Comparison of ENCODE assay signal across 32 mouse cellular contexts in genomic region chr6:37150038-37150437, GRCm38 (mm10).
A peak's percentile ranks its signal among the peaks of the same experiment; 100 is the strongest.
DNase-seq lines count a peak whose midpoint lies in the region; ATAC-seq lines count a peak whose summit lies in the region.
"Had no signal": no experiment of that assay in that cellular context is flagged by ENCODE, and none has a peak within 500 bp of the region (broad histone marks: within the 10 kb centered on the region; RNA-seq: fewer than 3 reads in every experiment).

No protein-coding gene starts in this region.

- H3K27me3 ChIP-seq in megakaryocyte, embryonic 14.5 days (replicated peaks) = peaks cover 2% of the 10 kb centered on the region
- H3K27me3 ChIP-seq: embryonic facial prominence, embryonic 12.5 days; hindbrain, embryonic 15.5 days; kidney, embryonic 15.5 days; neural tube, embryonic 12.5 days had no signal

- H3K36me3 ChIP-seq in megakaryocyte, embryonic 14.5 days (replicated peaks; ENCODE audit: low read length) = no peaks in the 10 kb centered on the region
- H3K36me3 ChIP-seq: embryonic facial prominence, embryonic 12.5 days; forebrain, embryonic 10.5 days; hindbrain, embryonic 15.5 days; kidney, embryonic 15.5 days; midbrain, embryonic 10.5 days; neural tube, embryonic 12.5 days had no signal

- peaks cover 22% of the 10 kb centered on the region for H3K4me1 ChIP-seq in megakaryocyte, embryonic 14.5 days
- H3K4me1 ChIP-seq: embryonic facial prominence, embryonic 12.5 days; forebrain, embryonic 10.5 days; hindbrain, embryonic 15.5 days; kidney, embryonic 15.5 days; midbrain, embryonic 10.5 days; neural tube, embryonic 12.5 days had no signal

- H3K9me3 ChIP-seq in megakaryocyte, embryonic 14.5 days = no peaks in the 10 kb centered on the region
- H3K9me3 ChIP-seq: embryonic facial prominence, embryonic 12.5 days; forebrain, embryonic 10.5 days; hindbrain, embryonic 15.5 days; kidney, embryonic 15.5 days; midbrain, embryonic 10.5 days; neural tube, embryonic 12.5 days had no signal

- no peak for ATAC-seq in erythroblast, adult 5-6 weeks (replicated peaks; ENCODE audit: low FRiP score, poor library complexity, severe bottlenecking)
- ATAC-seq: forebrain, embryonic 16.5 days; inflammation-experienced regulatory T-cells, adult 6 months; midbrain, embryonic 16.5 days had no signal

- peak overlapping the region; percentile 24 for H3K4me3 ChIP-seq in megakaryocyte, embryonic 14.5 days (replicated peaks)
- H3K4me3 ChIP-seq: embryonic facial prominence, embryonic 12.5 days; forebrain, embryonic 10.5 days; hindbrain, embryonic 15.5 days; kidney, embryonic 15.5 days; midbrain, embryonic 10.5 days; myocyte; neural tube, embryonic 12.5 days had no signal

- peak; percentile 23 to 50 for DNase-seq in left cerebral cortex, adult 18-20 months (ENCODE audit: low spot score in 2 of 2)
- no peak for DNase-seq in left cerebral cortex, adult 8-10 months (ENCODE audit: low spot score in 2 of 2)
- peak; percentile 13 to 20 for DNase-seq in right cerebral cortex, adult 2 months (ENCODE audit: low spot score in 2 of 2)
- no peak for DNase-seq in right cerebral cortex, postnatal 4 days
- DNase-seq in ZHBTc4 (ENCODE audit: low read depth, low spot score) = peak; percentile 86
- no peak for DNase-seq in layer of hippocampus, postnatal 25 days (ENCODE audit: extremely low spot score in 1 of 2, low spot score in 1 of 2)
- DNase-seq: adrenal gland, postnatal 10 days; cerebellum, adult 11 months; cerebellum, adult 9-10 months; cerebellum, postnatal 36 days; embryo, embryonic 11 days; gastrocnemius, postnatal 10 days; heart, postnatal 4 days; kidney, adult 11 months; kidney, postnatal 25 days; liver; lung, embryonic 14.5 days; right cerebral cortex, postnatal 14 days; spleen, adult 18-20 months; thymus, postnatal 4 days had no signal

Comparison
In these comparisons a context has a peak if more than half of its experiments do, and no peak if none do; other contexts are left out.
1. DNase-seq: peak in left cerebral cortex, adult 18-20 months (2 of 2), right cerebral cortex, adult 2 months (2 of 2) and ZHBTc4 (single experiment); none in left cerebral cortex, adult 8-10 months (0 of 2), right cerebral cortex, postnatal 4 days (single experiment) and layer of hippocampus, postnatal 25 days (0 of 2).